Mouse (Mus musculus) liver, embryonic 16.5 days (tissue): ENCODE data around the gene Kif23. TPM values are rescaled to one million over a fixed set of nuclear protein-coding genes. Genes with fewer than 3 reads are reported as not detected.

Experiments used
- ATAC-seq: fragments of 200-750 bp; cut with Nextera tagmentation; 2 replicates; pipeline ENCODE4 v1.8.0; 2017; ENCODE audit warnings: low read depth, mild to moderate bottlenecking, moderate number of reproducible peaks, moderate library complexity
- H3K27ac ChIP-seq: fragments of 300-500 bp; sonication (generic); 2 replicates; pipeline ENCODE4 v1.5.1; 2014; ENCODE audit warnings: mild to moderate bottlenecking, low read length
- H3K27me3 ChIP-seq: fragments of 300-500 bp; sonication (generic); 2 replicates; pipeline ENCODE4 v1.6.1; 2014; ENCODE audit warnings: low read depth, low read length, mixed read lengths; ENCODE audit not compliant: control insufficient read depth, insufficient read depth
- H3K36me3 ChIP-seq: fragments of 300-500 bp; sonication (generic); 2 replicates; pipeline ENCODE4 v1.6.1; 2014; ENCODE audit warnings: mild to moderate bottlenecking; ENCODE audit not compliant: control insufficient read depth, insufficient read depth
- H3K4me1 ChIP-seq: fragments of 300-500 bp; sonication (generic); 2 replicates; pipeline ENCODE4 v1.6.1; 2014; ENCODE audit warnings: low read depth, low read length, mixed read lengths; ENCODE audit not compliant: control insufficient read depth
- H3K4me2 ChIP-seq: fragments of 300-500 bp; sonication (generic); 2 replicates; pipeline ENCODE4 v1.6.1; 2014; ENCODE audit warnings: low read depth, low read length, mixed read lengths
- H3K4me3 ChIP-seq: fragments of 300-500 bp; sonication (generic); 2 replicates; pipeline ENCODE4 v1.5.1; 2014; ENCODE audit warnings: low read depth, mild to moderate bottlenecking, low read length
- H3K9ac ChIP-seq: fragments of 300-500 bp; sonication (generic); 2 replicates; pipeline ENCODE4 v1.6.1; 2014; ENCODE audit warnings: low read depth, low read length
- H3K9me3 ChIP-seq: fragments of 300-500 bp; sonication (generic); replicated peaks from 2 replicates; pipeline ENCODE4 v1.6.1; 2016; ENCODE audit warnings: low read length; ENCODE audit not compliant: control insufficient read depth
- WGBS: fragments of 180-500 bp; shearing (Covaris S2); extraction: QIAGEN DNeasy Blood & Tissue Kit; methylation state at CpG from one replicate; pipeline ENCODE4 v1.1.7; 2014; ENCODE audit not compliant: insufficient replicate concordance; 5-methylcytosine and 5-hydroxymethylcytosine counted together
- polyA plus RNA-seq: library from polyadenylated mRNA; unstranded; fragments of >200 nt; fragmentation: Nextera tagmentation; extraction: Ambion mirVana; gene quantifications from 2 replicates; pipeline ENCODE4 v1.2.1, GENCODE M21; 2015

The Kif23 gene
- polyA plus RNA-seq, 1 experiment from 2014 or later, result 64.2 TPM

DNA sequence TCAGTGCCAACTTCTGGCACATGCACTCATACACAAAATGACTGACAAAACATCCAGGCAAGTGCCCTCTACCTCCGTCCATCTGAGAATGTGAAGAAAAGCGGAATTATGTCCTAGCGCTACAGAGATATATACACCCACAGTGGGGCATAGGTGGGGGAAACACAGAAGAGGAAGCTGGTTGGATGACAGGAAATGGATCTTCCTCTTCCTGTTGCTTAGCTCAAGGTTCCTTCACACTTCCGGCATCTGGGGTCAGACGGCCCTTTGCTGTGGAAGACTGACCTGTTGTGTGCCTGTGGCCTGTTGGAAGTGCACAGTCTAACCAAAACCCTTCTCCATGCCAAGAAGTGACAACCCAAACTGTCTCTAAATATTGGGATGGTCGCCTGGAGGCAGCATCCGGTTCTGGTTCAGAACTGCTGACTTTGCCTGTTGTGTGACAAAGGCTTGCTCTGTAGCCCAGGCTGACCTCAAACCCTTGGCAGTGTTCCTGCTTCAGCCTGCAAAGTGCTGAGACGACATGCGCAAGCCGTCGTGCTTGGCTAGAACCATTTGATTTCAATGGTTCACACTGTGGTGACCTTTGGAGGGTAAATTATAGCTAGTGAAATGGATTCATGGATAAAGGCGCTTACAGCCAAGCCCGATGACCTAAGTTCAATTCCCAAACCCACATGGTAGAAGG, 30.8 kb upstream of the Kif23 start:
- peak; percentile 32; the same call in 1 of the 2 replicates for ATAC-seq
- H3K9ac ChIP-seq, result no peak overlapping the region
- WGBS, result 64% methylated on average over 13 of the region's 13 CpGs
- 0 out of 2 replicates have a peak overlapping the region, but pooled peaks have one; percentile 23 for H3K27ac ChIP-seq
- no peaks in the 10 kb centered on the region for H3K27me3 ChIP-seq
- no peaks in the 10 kb centered on the region for H3K9me3 ChIP-seq
- no peaks in the 10 kb centered on the region for H3K4me1 ChIP-seq
- H3K36me3 ChIP-seq, result no peaks in the 10 kb centered on the region
- no peak overlapping the region for H3K4me2 ChIP-seq
- no peak overlapping the region for H3K4me3 ChIP-seq

DNA sequence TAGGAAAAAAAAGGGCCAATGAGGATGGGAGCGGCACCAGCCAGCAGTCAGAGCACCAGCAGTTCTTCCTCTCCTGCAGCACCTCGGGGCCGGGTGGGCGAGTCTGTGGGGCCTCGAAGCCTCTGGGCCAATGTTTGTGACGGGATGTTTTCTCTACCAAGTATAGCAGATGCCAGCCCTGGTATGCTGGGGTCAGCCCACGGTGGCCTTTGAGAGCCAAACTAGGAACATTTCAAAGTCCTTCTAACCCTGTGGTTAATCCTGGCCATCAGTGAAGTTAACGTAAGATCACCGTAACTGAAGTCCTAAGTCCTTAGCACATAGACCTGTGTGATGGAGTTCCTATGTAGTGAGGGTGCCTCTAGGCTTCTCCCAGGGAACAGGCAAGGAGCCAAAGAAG, 25.5 kb upstream of the Kif23 start:
- H3K4me1 ChIP-seq, result no peaks in the 10 kb centered on the region
- H3K4me2 ChIP-seq, result no peak overlapping the region
- no peak overlapping the region for H3K27ac ChIP-seq
- no peaks in the 10 kb centered on the region for H3K9me3 ChIP-seq
- WGBS, result 55% methylated on average over 9 of the region's 9 CpGs
- H3K4me3 ChIP-seq, result no peak overlapping the region
- H3K36me3 ChIP-seq, result no peaks in the 10 kb centered on the region
- H3K27me3 ChIP-seq, result no peaks in the 10 kb centered on the region
- no peak overlapping the region for H3K9ac ChIP-seq
- ATAC-seq, result no peak

DNA sequence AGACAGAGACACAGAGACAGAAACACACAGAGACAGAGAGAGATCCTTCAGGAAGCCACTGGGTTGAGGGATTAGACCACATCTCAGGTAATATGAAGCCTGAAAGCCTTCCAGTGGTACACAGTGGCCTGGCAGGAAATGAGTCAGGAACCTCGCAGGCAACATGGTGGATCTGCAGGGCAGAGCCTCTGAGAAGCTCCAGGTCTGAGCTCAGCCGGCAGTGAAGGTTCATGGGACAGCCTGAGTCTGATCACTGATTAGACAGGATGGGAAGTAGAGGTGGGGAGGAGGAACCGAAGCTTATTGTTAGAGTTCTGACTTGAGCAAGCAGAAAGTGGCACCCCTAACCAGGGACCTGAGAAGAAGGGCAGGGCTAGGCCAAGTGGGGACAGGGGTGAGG, 24.5 kb upstream of the Kif23 start:
- Histone ChIP-seq H3K9ac (no peak overlapping the region), H3K4me1 (no peaks in the 10 kb centered on the region), H3K27me3 (no peaks in the 10 kb centered on the region), H3K36me3 (no peaks in the 10 kb centered on the region), H3K27ac (no peak overlapping the region), H3K4me3 (no peak overlapping the region), H3K4me2 (no peak overlapping the region), H3K9me3 (no peaks in the 10 kb centered on the region)
- no peak for ATAC-seq
- WGBS, result 17% methylated on average over 3 of the region's 3 CpGs

DNA sequence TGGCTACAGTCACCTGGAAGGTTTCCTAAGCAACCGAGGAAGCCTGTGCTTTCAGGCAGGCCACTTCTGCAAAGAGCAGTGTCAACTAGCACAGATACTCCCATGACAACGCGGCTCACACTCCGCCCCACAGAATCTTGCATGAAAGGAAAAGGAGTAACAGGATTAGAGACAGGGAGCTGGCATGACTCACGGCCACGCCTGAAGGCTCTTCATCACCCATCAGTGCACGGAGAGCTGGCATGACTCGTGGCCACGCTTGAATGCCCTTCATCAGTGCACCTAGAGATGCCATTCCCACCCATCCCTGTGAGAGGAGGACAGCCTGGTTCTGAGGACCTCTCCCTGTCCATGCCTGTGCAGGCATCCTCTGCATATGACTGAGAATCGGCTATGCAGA, 20.8 kb upstream of the Kif23 start:
- Histone ChIP-seq H3K9me3 (no peaks in the 10 kb centered on the region), H3K27me3 (no peaks in the 10 kb centered on the region), H3K36me3 (no peaks in the 10 kb centered on the region), H3K4me1 (no peaks in the 10 kb centered on the region; the same call in 1 of the 2 replicates), H3K4me2 (no peak overlapping the region), H3K9ac (no peak overlapping the region), H3K27ac (no peak overlapping the region), H3K4me3 (no peak overlapping the region)
- WGBS, result 63% methylated on average over 10 of the region's 10 CpGs
- ATAC-seq, result no peak

DNA sequence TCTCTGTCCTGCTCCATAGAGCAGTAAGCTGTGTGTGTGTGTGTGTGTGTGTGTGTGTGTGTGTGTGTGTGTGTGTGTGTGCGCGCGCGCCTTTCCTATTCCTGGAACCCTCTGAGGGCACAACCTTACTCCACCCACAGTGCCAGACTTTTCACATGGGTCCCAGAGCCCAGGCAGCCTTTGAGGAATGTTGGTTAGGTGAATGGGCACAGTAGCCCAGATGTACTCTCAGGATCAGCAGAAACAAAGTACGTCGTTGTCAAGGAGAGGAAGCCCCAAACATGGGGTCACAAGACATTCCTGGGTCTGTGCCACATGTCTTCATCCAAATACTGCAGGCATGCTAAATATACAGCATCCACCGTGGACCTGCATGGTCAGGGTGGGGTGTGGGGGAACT, 19.4 kb upstream of the Kif23 start:
- WGBS, result 71% methylated on average over 7 of the region's 7 CpGs
- Histone ChIP-seq H3K27me3 (no peaks in the 10 kb centered on the region), H3K36me3 (no peaks in the 10 kb centered on the region), H3K4me3 (no peak overlapping the region), H3K27ac (no peak overlapping the region), H3K4me1 (peaks cover under 1% of the 10 kb centered on the region), H3K4me2 (no peak overlapping the region), H3K9ac (no peak overlapping the region), H3K9me3 (no peaks in the 10 kb centered on the region)
- no peak for ATAC-seq

DNA sequence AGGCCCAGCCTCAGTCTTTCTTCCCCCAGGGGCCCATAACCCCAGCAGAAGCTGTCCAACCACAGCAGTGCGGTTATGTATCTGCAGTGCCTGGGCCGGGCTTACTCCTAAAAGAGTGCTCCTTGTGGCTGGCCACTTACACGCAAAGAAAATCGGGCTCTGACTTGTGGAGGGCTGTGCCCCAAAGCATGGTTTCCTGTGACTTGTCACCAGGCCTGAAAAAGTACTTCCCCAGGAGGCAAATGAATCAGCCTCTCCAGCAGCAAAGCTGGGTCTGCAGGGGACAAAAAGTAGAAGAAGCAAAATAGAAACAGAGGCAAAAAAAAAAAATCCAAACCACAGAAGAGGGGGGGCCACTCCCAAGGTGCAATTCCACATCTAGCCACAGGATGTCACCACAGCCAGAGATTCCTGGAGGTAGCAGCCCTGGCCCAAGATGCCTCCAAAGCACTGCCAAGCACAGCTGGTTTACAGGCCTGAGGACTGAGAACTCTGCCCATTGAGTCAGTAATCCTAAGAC, 18.9 kb upstream of the Kif23 start:
- no peaks in the 10 kb centered on the region for H3K9me3 ChIP-seq
- 6% methylated on average over 4 of the region's 4 CpGs for WGBS
- 0 out of 2 replicates have a peak overlapping the region, but pooled peaks have one; percentile 43 for H3K27ac ChIP-seq
- H3K4me2 ChIP-seq, result no peak overlapping the region
- H3K9ac ChIP-seq, result no peak overlapping the region
- H3K4me1 ChIP-seq, result peaks cover 6% of the 10 kb centered on the region
- H3K36me3 ChIP-seq, result no peaks in the 10 kb centered on the region
- no peaks in the 10 kb centered on the region for H3K27me3 ChIP-seq
- no peak overlapping the region for H3K4me3 ChIP-seq
- ATAC-seq, result no peak

DNA sequence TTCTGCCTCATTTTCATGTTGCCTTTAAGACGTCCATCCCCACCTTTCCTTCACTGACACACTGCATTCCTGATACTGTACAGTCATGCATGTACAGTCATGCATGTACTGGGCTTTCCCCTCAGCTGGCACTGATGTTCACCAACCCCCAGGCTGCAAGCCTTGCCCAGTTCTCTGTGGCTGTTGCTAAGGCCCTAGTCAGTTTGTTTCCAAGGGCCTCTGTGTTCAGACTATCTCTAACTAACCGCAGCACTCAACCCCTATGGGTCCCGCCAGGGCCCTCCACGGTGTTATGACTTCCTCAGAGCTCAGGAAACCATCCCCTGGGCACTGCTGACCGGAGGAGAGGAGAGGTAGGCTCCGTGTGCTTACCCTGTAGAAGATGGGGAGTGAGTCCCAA, 16.8 kb upstream of the Kif23 start:
- WGBS, result 37% methylated on average over 6 of the region's 6 CpGs
- H3K27me3 ChIP-seq, result no peaks in the 10 kb centered on the region
- H3K36me3 ChIP-seq, result no peaks in the 10 kb centered on the region
- no peak overlapping the region for H3K27ac ChIP-seq
- no peak overlapping the region for H3K9ac ChIP-seq
- H3K4me3 ChIP-seq, result no peak overlapping the region
- no peak for ATAC-seq
- H3K4me1 ChIP-seq, result peaks cover 12% of the 10 kb centered on the region
- H3K9me3 ChIP-seq, result no peaks in the 10 kb centered on the region
- H3K4me2 ChIP-seq, result no peak overlapping the region

DNA sequence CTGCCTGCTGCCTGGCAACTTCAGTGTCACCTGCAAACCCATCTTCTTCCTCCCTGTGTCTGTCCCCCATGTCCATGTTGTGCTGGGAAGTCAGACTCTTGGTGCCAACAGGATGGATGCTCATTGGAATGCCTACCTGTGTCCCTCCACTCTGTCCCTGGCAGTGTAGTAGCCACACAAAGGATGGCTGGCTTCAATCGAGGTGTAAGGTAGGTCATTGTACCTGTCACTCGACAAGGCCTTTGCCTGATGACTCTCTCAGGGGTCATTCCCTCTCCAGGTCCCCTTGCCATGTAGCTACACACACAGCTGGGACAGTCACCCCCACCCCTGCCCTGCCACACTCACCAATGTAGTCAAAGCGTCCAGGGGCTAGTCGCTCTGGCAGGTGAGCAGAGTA, 14.6 kb upstream of the Kif23 start:
- no peak overlapping the region for H3K9ac ChIP-seq
- no peak for ATAC-seq
- H3K4me2 ChIP-seq, result no peak overlapping the region
- H3K36me3 ChIP-seq, result no peaks in the 10 kb centered on the region
- H3K4me3 ChIP-seq, result no peak overlapping the region
- no peaks in the 10 kb centered on the region for H3K9me3 ChIP-seq
- H3K27me3 ChIP-seq, result no peaks in the 10 kb centered on the region
- peaks cover 12% of the 10 kb centered on the region for H3K4me1 ChIP-seq
- H3K27ac ChIP-seq, result 0 out of 2 replicates have a peak overlapping the region, but pooled peaks have one; percentile 27
- WGBS, result 66% methylated on average over 4 of the region's 4 CpGs

DNA sequence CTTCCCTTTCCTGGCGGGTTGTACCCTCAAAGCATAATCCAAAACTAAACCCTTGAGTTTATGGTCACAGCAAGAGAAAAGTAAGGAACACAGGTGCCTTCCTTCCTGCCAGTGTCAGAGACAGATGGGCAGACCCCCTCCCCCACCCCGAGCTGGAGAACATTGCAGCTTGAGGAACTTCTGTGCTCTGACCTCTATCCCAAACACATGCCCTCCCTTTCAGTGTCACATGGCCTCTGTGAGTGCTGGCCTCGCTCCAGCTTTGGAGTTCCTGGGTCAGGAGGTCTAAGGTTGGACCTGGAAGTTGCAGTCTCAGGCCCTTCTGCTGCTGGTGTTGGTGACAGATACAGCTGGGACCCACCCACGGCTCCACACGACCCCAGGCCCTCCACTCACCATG, 14.2 kb upstream of the Kif23 start:
- 21% methylated on average over 5 of the region's 5 CpGs for WGBS
- Histone ChIP-seq H3K27ac (0 out of 2 replicates have a peak overlapping the region, but pooled peaks have one; percentile 27), H3K4me3 (no peak overlapping the region), H3K9ac (no peak overlapping the region), H3K27me3 (no peaks in the 10 kb centered on the region), H3K4me2 (no peak overlapping the region), H3K4me1 (peaks cover 12% of the 10 kb centered on the region), H3K36me3 (no peaks in the 10 kb centered on the region), H3K9me3 (no peaks in the 10 kb centered on the region)
- peak; percentile 73 for ATAC-seq
